Mouse (Mus musculus): ENCODE data around the gene Dnajc17. TPM values are rescaled to one million over a fixed set of nuclear protein-coding genes. Genes with fewer than 3 reads are reported as not detected.

The Dnajc17 gene
- polyA plus RNA-seq, 1 experiment, result 23.7 TPM

GRCm38 (mm10) chr2:119146435-119146834 lies 62.2 kb downstream of the Dnajc17 start:
- TF ChIP-seq POLR2A (IDR thresholded peaks at IDR 0.05; ENCODE audit: borderline replicate concordance, insufficient read depth, low read length) (no peak), CTCF (IDR thresholded peaks at IDR 0.05; ENCODE audit: borderline replicate concordance, insufficient read depth, low read depth, low read length) (no peak)
- DNase-seq, result no peak
- H3K27ac ChIP-seq (ENCODE audit: insufficient read depth, low read length), result no peak overlapping the region
- H3K4me1 ChIP-seq (ENCODE audit: control insufficient read depth, insufficient read depth, low read length), result no peaks in the 10 kb centered on the region
- no peak overlapping the region for H3K4me3 ChIP-seq (replicated peaks; ENCODE audit: insufficient read depth, low read depth, low read length)
- WGBS, result 87% methylated on average over 6 of the region's 6 CpGs
- no peaks in the 10 kb centered on the region for H3K27me3 ChIP-seq (ENCODE audit: control insufficient read depth, insufficient read depth, low read length)

GRCm38 (mm10) chr2:119145199-119145598 lies 63.4 kb downstream of the Dnajc17 start:
- H3K27ac ChIP-seq (ENCODE audit: insufficient read depth, low read length), result no peak overlapping the region
- no peaks in the 10 kb centered on the region for H3K27me3 ChIP-seq (ENCODE audit: control insufficient read depth, insufficient read depth, low read length)
- no peak for DNase-seq
- no peaks in the 10 kb centered on the region for H3K4me1 ChIP-seq (ENCODE audit: control insufficient read depth, insufficient read depth, low read length)
- no peak overlapping the region for H3K4me3 ChIP-seq (replicated peaks; ENCODE audit: insufficient read depth, low read depth, low read length)
- TF ChIP-seq POLR2A (IDR thresholded peaks at IDR 0.05; ENCODE audit: borderline replicate concordance, insufficient read depth, low read length) (no peak), CTCF (IDR thresholded peaks at IDR 0.05; ENCODE audit: borderline replicate concordance, insufficient read depth, low read depth, low read length) (no peak)
- WGBS, result 91% methylated on average over 2 of the region's 2 CpGs

- 88% methylated on average over 5 of the region's 5 CpGs for WGBS
- no peak for TF ChIP-seq CTCF (IDR thresholded peaks at IDR 0.05; ENCODE audit: borderline replicate concordance, insufficient read depth, low read depth, low read length)
- no peak for DNase-seq
- H3K27me3 ChIP-seq (ENCODE audit: control insufficient read depth, insufficient read depth, low read length), result no peaks in the 10 kb centered on the region
- H3K27ac ChIP-seq (ENCODE audit: insufficient read depth, low read length), result no peak overlapping the region
- no peaks in the 10 kb centered on the region for H3K4me1 ChIP-seq (ENCODE audit: control insufficient read depth, insufficient read depth, low read length)
- no peak overlapping the region for H3K4me3 ChIP-seq (replicated peaks; ENCODE audit: insufficient read depth, low read depth, low read length)
These were observed 72.2 kb downstream of the Dnajc17 start for GRCm38 (mm10) chr2:119136346-119136898.

Other genes with a start within 250 kb of the Dnajc17 start
- 33.0 and 34.3 TPM in 2 replicates for gene Ccdc32, start 179.4 kb downstream of the Dnajc17 start, polyA plus RNA-seq (2012; rRNA removed)
- 5.5 and 6.2 TPM in 2 replicates for gene Rpusd2, start 174.0 kb downstream of the Dnajc17 start, polyA plus RNA-seq (2012; rRNA removed)
- 0.02 and 0.03 TPM in 2 replicates for gene Knl1, start 161.7 kb downstream of the Dnajc17 start, polyA plus RNA-seq (2012; rRNA removed)
- 3.0 and 3.3 TPM in 2 replicates for gene Rad51, start 96.0 kb downstream of the Dnajc17 start, polyA plus RNA-seq (2012; rRNA removed)
- 95.0 and 104 TPM in 2 replicates for gene Rmdn3, start 51.8 kb downstream of the Dnajc17 start, polyA plus RNA-seq (2012; rRNA removed)
- 7.5 and 9.6 TPM in 2 replicates for gene Gchfr, start 41.0 kb downstream of the Dnajc17 start, polyA plus RNA-seq (2012; rRNA removed)
- gene Gm14137, start 34.3 kb downstream of the Dnajc17 start, polyA plus RNA-seq (2012; rRNA removed), result not detected in 2 replicates
- gene Zfyve19, start 178 bp downstream of the Dnajc17 start, polyA plus RNA-seq (2012; rRNA removed), result 62.7 and 65.6 TPM in 2 replicates
- not detected in 2 replicates for gene Ppp1r14d, start 21.1 kb upstream of the Dnajc17 start, polyA plus RNA-seq (2012; rRNA removed)
- gene Spint1, start 28.6 kb upstream of the Dnajc17 start, polyA plus RNA-seq (2012; rRNA removed), result 0.61 and 1.2 TPM in 2 replicates
- 8.4 and 10.4 TPM in 2 replicates for gene Rhov, start 62.5 kb upstream of the Dnajc17 start, polyA plus RNA-seq (2012; rRNA removed)
- gene Vps18, start 79.9 kb upstream of the Dnajc17 start, polyA plus RNA-seq (2012; rRNA removed), result 37.8 and 38.8 TPM in 2 replicates
- 3.1 and 4.1 TPM in 2 replicates for gene Dll4, start 117.0 kb upstream of the Dnajc17 start, polyA plus RNA-seq (2012; rRNA removed)
- gene Chac1, start 142.4 kb upstream of the Dnajc17 start, polyA plus RNA-seq (2012; rRNA removed), result 8.1 and 9.8 TPM in 2 replicates

Measured in cerebellum, adult 2 months (tissue).